Mouse (Mus musculus): Measurements from ENCODE around the gene Tut1.

Gene Tut1

DNA sequence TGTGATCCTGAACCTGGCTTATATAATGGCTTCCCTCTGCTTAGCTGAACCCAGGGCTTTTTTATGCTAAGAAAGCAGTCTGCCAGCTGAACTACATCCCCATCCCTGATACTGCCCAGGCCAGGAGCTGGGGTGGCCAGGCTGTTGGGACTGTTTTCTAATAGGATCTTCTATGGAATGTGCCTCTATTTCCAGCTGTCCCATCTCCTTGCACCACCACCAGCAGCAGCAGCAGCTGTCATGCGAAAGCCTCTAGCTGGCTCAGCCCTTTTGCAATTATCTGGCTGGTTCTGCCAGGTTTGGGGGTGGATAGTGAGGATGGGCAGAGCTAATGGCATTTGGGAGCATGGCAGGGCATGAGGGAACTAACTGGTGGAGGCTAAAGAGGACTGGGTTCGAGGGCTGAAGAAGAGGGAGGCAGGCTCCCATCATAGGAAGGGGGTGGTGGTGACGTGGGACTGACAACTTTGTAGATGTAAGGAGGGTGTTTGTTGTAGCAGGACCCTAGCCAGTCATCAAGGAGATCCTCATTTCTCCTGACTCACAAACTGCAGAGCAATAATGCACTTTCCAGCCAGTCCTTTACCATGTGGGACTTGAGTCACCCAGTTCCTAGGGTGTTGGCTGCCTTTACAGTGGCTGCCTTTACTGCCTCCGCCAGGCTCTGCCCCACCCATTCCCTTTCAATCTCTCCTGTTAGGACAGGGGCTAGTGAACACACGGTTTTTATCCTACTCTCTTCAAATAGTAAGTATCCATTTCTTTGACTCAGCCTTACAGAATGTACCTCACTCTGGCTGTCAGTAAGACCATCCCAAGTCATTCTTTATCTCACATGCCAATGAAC, 28.9 kb downstream of the Tut1 start:
- intact Hi-C loops (cut with DNase I) = no loop called here

DNA sequence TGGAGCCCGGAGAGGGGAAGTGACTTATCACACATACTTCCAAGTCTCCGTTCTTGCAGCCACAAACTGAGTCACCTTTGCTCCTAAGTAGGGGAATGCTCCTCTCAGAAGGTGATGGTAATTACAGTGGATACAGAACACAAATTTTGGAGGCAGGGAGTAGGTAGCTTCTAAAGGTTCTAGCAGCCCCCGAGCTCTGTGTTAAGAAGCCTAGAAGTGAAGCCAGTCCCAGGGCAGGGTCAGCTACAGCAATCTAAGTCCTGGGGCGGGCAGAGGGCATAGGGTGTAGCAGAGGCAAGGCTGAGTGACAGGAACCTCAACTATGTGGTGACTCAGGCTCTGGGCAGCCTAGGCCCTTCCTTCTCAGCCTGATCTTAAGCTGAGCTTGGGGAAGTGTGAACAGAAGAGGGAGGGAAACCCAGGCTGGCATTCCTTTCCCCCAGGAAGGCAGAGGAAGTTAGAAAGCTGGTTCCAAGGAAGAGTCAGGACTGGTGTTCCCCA, 29.6 kb downstream of the Tut1 start:
- intact Hi-C loops (cut with DNase I) = no loop called here

DNA sequence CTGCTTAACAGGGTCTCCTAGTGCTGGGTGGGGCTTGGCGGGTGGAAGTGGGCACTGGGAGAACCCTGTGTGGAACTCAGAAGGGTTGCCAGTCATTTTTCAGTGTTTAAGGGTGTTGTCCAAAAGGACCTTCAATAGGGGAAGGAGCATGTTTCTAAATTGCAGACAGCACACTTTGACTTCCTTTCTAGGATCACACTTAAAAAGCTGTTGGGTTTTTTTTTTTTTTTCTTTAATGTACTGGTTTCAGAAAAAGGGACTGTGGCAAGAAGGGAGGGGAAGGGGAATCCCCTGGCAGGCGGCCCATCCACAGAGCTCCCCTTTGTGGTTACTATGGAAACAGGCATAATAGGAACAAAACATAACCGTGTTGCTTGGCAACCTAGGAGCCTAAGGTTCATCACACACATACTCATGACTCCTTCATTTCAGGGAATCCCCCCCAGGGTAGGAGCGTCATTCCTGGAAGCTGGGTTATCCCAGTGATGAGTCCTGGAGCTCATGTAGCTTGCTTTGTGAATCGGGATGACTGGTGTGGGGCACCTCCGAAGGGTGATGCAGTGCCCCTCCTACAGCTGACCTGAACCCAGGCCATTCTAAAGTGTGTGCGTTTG, 30.7 kb downstream of the Tut1 start:
- intact Hi-C loops (cut with DNase I) = no loop called here

DNA sequence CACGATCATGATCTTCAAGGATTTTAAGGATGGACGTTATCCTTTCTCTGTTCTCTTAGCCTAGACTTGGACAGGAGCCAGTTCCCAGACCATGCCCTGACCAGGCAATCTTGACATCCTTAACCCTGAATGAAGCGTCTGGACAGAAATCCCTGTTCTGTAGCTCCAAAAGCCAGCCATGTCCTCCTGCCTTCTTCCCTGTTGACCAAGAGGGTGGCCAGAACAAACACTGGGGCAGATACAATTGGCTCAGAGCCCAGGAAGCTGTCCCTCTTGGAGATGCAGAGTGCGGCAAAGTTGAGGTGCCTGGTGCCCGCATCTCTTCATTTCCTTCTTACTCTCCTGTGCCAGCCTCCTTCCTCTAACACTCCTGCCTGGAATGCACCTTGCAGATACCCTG, 32.2 kb downstream of the Tut1 start:
- intact Hi-C loops (cut with DNase I) = no loop called here

DNA sequence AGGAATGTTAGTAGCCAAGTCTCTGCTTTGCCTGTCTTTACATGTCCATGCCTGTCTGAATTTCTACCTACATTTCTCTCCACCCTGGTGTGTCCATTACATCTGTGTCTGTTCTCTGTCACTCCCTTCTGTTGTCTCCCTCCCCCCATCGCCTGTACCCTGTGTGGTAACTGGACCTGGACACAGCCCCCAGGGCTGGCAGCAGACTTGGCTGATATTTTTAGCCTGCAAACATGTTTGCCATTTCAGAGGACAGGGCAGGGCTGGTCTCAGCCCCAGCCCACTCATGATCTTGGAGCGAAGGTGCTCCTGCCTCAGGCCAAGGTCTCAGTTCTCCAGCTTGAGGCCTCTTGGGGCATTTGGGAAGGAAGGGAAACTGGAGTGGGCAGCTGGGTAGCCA, 34.2 kb downstream of the Tut1 start:
- intact Hi-C loops (cut with DNase I) = no loop called here

DNA sequence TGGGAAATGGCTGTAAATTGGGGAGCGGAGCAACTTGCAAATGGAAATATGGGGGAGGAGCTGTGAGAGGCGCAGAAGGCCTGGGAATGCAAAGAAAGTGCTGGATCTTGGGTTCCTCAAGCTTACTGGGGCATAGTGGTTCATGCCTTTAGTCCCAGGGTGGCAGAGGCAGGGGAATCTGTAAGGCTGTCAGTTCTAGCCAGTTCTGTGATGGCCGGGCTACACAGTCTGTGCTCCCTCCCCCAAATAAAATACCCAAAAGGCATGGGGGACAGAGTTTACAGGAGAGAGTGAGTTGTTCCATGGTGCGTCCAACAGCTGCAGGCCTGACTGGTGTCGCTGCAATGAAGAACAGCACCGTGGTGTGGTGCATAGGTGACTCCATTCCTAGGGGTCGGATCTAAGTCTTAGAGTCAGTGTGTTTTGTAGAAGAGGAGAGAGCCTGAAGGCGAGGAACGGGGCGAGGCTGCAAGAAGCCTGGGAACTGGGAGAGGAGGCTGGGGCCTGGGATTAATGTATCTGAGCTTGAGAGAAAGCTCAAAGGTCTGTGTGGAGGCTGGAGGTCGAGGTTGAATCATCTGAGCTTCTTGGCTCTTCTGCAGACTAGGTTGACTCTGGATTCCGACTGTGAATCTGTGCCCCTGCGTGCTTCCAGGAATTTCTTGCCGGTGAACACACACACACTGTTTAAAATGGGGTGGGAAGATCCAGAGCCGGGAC, 34.9 kb downstream of the Tut1 start:
- intact Hi-C loops (cut with DNase I) = no loop called here

DNA sequence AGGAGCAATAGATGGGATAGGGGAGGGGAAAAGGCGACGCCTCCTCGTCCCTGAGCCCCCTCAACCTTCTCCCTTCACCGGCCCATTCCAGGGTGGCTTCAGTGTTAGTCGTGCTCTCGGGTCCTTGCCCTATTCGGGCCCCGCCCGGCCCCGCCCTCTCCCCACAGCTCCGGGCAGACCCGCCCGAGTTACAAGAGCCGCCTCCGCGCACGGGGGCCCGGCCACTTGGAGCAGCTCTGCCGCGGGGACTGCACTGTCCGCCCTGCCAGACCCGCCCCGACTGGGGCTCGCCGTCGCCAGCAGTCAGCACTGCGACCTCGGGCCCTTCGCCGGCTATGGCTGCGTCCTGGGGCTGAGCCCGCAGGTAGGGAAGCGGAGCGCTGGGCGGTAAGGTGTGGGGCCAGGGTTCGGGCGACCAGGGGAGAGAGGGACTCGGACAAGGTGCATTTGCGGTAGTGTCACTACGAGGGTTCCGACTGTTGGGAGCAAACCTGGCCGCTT, 35.5 kb downstream of the Tut1 start, which contains the start of gene Ahnak:
Gene Ahnak (plus strand): TSS at position 219 of the 501 bp plus-strand sequence.
- intact Hi-C loops (cut with DNase I) = no loop called here

DNA sequence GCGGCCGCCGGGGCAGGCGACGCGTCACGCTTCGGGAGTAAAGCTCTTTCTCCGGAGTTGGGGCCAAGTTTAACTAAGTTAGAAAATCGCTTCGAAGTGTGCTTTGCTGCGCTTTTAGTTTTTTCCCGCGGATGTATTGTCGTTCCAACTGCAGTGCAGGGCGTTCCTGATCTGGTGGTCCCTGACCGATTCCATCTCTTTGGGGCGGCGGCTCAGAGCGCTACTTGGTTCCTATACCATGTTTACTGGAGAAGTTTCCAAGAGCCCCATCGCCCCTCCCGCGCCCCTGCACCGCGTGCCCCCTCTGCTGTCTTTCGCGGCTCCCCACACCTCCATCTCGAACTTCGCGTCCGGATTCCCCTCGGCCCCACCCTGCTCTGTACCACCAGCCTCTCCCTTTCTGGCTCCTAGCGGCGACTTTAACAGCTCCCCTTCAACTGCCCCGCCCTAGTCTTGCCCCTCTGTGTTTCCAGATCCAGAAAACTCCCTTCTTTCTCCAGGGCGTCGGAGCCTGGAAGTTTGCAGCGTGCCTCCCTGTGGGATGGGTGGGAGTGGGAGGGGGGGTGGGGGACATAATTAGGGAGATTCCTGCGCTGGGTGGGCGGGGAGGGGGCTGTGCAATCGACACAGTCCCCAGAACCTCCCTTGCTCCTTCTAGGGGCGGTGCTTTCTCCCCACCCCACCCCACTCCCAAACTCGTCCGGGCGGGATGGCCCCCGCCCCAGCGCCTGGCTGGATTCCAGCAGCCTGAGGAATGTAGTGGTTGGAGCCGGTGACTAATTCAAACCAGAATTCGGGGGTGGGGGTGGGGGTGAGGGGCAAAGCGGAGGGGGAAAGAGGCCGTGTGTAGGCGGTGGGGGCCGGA, 36.2 kb downstream of the Tut1 start:
- intact Hi-C loops (cut with DNase I) = no loop called here

DNA sequence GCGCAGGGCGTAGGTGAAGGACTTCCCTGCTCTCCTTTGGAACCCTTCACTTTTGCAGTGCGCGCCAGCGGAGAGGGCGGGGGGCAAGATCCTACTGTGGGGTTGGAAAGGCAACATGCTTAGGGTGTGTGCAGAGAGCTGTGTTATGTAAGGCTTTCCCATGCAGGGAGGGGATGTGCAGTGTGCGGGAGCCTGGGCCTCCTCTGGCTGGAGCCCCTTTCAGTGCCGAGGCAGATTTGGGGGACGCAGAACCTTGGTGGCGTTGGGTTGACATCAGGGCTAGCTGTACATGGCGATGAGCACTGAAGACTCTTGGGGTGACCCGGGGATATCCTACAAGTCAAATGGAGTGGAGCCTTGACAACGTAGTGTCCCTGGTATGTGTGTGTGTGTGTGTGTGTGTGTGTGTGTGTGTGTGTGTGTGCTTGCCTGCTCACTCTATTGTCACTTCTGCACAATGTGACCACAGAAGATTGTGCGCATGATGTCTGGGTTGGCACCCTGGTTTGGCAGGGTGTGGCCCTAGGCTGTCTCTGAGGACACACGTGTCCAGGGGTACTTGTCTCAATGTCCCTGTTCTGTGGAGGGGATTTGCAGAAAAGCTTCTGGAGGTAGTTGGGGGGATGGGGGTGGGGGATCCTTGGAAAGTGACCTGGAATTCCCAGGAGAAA, 36.9 kb downstream of the Tut1 start:
- intact Hi-C loops (cut with DNase I) = no loop called here

DNA sequence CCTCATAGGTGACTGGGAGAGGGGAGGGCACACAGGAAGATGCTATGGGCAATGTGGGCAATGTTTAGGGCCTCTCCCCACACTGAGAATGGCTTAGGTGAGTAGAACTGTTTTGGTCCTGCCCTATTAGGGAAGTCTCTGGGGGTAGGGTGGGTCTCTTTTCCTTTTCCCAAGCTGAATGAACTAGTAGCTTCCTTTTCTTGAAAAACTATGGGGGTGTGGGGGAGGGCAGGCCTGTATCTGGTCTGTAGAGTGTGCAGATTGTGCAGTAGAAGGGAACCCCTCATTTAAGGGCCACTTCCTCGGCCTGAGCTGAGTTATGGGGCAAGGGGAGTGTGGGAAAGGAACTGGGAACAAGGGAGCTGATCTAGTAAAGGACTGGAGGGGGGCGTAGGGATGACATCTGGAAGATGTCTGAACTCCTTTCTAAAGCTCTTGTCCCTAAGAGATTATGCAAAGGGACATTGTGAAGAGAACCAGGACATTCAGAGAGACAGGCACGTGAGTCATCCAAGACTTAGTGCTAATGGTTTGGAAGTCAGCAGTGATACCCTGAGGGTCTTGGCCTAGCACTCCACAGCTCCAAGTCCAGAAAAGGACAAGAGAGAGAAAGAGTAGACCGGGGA, 37.7 kb downstream of the Tut1 start:
- intact Hi-C loops (cut with DNase I) = no loop called here

DNA sequence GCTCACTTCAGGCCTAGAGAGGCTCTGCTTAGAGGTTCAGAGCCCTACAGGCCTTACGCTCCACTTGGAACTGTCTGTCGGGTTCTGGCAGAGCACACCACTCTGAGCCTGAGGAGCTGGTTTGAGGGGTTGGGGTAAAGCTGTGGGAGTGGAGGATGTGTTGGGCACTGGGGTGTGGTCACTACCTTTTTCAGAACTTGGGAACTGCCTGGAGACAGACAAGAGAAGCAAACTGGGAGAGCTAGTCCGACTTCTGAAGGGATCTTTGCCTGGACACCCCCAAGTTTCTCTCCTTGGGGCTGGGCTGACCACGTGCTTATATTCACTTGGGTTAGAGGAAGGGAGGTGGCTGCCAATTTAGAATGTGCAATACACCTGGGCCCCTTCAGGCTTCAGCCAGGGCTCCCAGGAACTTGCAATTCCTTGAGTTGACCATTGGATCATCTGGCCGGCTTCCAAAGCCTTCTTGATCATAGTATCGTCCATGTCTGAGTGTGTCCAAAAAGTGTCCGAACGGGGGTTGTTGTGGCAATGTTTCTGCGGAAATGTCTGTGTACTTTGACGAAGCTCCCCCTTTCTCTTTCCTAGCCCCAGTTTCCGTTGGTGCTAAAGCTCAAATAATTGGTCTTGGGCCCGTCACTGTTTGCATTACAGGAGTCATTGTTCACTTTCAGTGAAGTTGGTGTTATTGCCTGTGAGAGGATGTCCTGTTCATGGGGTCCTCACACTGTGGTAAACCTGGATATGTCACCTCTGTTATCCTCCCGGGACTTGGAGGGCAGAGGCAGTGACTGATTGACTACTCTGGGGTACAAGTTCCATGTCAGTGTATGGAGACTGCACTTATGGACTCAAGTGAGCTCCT, 38.5 kb downstream of the Tut1 start:
- intact Hi-C loops (cut with DNase I) = no loop called here

DNA sequence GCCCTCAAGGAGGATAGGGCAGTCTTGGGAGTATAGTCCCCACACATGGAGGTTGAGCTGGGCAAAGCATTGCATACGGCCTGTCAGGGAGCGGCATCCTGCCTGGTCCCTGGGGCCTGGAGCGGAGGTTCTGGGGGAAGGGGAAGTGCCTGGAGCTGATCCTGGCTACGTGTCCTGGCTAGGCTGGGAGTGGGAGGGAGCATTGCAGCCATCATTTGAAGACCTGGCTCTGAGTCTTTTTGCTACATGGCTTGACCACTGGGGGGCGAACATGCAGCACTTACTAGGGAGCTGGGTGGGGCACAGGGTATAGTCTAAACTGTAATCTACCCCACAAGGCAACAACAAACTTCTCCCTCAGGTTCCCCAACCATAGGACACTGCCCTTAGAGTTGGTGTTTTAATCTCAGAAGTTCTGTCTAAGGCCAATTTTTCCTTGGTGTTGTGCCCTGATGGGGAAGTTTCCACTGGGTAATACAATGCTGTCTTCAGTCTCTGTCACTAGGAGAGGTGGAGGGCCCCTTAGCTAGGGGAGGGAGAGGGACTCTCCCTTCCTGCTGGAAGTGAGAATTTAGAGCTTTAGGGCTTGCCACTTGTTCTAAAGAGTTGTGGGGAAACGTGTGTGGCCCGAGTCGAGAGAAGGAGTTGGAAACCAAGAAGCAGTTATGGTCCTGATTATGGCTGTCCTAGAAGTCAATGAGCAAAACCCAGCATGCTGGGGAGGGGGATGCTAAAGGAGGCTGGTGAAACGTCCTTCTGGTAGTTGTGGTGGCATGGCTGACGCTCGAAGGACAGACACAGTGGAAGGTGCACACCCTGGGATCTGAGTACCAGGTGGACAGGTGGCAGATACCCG, 39.4 kb downstream of the Tut1 start:
- intact Hi-C loops (cut with DNase I) = loop anchor here (1.0 kb wide), 1 partner anchor 89 kb away; no protein-coding TSS in a partner anchor

DNA sequence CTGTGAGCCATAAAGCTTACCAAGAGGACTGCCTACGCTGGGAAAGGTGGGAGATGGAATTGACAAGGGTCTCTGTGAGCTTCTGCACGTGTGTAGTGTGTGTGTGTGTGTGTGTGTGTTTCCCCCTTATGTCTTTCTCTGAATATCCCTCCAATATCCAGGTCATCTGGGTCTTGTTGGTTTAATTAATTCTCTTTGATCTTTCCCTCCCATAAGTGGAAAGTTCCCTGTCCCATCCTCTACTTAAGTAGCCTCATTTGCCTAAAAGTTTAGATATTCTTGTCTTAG, 39.9 kb downstream of the Tut1 start:
- intact Hi-C loops (cut with DNase I) = loop anchor here (1.0 kb wide), 1 partner anchor 89 kb away; no protein-coding TSS in a partner anchor

DNA sequence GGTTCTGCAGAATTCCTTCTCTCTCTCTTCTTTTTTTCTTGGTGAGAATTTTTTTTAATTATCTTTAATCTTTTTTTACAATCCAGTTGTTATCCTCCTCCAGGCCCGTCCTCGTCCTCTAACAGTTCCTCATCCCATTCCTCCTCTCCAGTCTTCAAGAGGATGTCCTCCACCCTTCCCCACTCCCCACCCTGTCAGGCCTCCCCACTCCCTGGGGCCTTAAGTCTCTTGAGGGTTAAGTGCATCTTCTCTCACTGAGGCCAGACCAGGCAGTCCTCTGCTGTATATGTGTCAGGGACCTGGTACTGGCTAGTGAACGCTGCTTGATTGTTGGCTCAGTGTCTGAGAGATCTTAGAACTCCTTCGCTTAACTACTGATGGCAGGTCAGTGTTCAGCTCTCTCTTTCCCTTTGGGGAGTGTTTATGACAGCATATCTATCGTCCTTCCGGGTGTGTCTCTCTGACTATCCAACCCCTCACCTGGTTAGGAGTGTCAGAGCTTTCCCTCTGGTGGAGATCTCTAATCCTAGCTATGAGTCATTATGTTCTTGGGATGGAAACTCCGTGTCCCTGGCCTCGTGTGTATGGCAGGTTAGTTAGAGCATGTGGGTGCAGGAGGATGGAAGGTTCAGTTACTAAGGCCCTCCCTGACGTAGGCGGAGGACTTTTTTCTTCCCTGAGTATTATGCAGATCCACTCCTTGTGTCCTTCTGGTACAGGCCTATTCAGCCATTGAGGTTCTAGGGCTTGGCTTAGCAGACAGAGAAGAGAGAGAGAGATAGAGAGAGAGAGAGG, 41.4 kb downstream of the Tut1 start:
- intact Hi-C loops (cut with DNase I) = no loop called here

DNA sequence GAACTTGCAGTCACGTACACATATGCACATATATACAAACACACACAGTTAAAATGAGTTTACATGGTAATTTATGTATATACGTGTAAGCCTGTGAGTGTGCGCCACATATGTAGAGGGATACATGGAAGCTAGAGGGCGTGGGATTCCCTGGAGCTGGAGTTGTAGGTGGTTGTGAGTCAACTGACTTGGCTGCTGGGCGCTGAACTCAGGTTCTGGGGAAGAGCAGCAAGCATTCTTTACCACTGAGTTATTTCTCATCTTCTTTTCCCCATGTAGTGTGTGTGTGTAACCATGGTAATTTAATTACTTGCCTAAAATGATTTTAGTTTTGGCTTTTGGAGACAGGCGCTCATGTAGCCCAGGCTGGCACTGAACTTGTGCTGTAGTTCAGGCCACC, 43.0 kb downstream of the Tut1 start:
- intact Hi-C loops (cut with DNase I) = no loop called here

DNA sequence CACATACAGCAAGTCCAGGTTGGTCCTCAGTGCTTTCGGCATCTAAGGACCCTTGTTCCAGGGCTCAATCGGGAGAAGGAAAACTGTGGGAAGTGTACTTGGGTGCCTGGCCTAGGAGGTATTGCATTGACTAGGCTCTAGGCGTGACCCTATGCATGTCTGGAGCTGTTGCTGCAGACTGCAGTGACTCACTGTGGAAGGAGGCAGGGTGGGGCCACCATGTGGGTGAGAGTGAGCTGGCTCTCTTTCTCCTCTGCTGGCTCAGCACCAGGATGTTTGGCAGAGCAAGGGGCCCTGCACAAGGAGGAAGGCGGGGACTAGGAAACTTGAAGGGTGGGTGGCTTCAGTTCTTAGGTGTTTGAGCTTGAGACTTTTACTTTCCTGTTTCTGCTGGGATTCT, 43.9 kb downstream of the Tut1 start:
- intact Hi-C loops (cut with DNase I) = no loop called here

DNA sequence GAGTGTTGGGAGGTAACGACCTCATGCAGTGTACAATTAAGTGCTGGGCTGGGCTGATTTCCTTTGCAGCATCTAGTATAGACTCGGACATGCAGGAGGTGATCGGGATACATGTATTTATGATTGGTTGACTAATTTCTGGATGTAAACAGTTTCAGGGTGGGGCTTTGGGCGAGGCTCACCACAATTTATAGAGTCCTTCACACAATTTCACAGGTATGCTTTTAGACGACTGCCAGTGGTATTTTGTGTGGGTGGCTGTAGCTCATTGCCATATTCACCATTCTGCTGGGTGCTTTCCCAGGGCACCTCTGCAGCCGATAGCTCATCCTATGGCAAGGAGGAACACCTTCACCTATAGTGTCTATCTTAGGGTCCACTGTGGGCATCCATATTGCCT, 44.9 kb downstream of the Tut1 start:
- intact Hi-C loops (cut with DNase I) = no loop called here
